Mouse (Mus musculus) left cerebral cortex, postnatal 36 days (tissue): ENCODE data around the gene Cttn. TPM values are rescaled to one million over a fixed set of nuclear protein-coding genes. Genes with fewer than 3 reads are reported as not detected.

Experiments
- DNase-seq, 2 experiments: peaks; one replicate each; pipeline ENCODE4 v3.0.0; 2021 to 2022; ENCODE audit warnings: low spot score in 2 of 2, mixed read lengths in 1 of 2
- intact Hi-C: fragments of 180-260 bp; cut with DNase I; formaldehyde crosslinking; loops from one replicate; pipeline ENCODE4 v1.15.1; 2025
- total RNA-seq, 2 experiments: library from RNA; stranded (reverse); gene quantifications; 2 replicates each; pipeline ENCODE4 v1.2.3; 2021

Gene Cttn
- total RNA-seq, 2 experiments from 2014 or later: 111 to 112 TPM

- intact Hi-C loops: no loop called here
- DNase-seq: no peak
Observed at GRCm38 (mm10) chr7:144409682-144410081, 61.1 kb downstream of the Cttn start.

GRCm38 (mm10) chr7:144408464-144409000 is 62.3 kb downstream of the Cttn start:
- intact Hi-C loops: no loop called here
- no peak for DNase-seq

DNA sequence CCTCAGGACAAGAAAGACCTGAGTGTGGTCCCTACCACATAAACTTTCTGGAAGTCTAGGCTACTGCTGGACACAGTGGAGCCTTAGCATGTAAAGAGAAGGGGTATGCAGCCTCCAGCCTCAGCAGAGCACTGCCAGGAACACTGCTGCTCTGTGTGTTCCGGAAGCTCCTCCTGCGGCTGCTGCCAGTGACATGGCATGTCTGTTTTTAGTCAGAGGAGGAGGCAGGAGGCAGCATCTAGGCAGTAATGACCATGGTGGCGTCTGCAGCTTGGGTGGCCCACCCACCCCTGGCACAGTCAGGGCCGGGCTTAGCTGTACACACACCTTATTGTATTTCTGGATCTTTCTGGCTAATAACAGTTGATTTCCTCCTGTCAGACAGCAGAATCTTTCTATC is 63.1 kb downstream of the Cttn start:
- intact Hi-C loops: no loop called here

GRCm38 (mm10) chr7:144402492-144402891 is 68.3 kb downstream of the Cttn start:
- intact Hi-C loops: no loop called here
- DNase-seq: no peak

More for the DNA sequence above, 63.1 kb downstream of the Cttn start:
- peak; percentile 54 to 68 for DNase-seq

- no peak for DNase-seq
- intact Hi-C loops: no loop called here
Observed at GRCm38 (mm10) chr7:144391727-144392126, 79.1 kb downstream of the Cttn start.

DNA sequence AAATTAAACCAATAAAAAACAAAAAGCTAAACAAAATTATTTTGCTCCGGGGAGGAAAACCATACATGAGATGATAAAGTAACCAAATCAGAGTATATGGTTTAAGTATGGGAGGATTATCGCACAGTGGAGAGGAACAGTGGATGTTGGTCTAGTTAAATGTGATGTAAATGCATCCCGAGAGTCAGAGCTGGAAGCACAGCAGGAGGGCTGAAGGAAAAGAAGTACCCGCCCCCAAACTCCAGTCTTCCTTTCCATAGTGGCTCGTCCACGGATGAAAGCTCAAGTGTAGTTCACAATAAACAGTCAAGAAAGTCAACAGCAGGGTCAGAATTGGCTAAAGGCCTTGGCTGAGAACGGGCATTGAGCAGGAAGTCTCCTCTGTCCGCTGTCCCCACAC is 80.1 kb downstream of the Cttn start:
- no peak for DNase-seq
- intact Hi-C loops: no loop called here

DNA sequence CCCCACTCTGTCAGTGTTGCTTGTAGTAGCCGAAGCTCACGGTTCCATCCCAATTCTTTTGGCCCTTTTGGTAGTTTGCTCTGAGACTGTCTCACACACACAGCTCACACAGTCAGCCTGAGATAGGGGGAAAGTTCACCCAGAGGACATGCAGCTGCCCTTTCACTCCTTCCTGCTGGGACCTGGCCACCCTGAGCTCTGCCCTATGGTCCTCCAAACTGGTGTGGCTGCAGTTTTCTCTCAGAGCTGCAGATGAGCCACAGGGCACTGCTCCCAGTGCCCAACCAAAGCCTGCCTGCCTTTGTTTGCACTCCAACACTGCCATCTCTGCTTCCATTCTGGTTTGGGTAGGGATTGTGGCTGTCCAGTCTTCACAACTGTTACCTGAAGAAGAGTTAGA is 81.1 kb downstream of the Cttn start:
- intact Hi-C loops: no loop called here

GRCm38 (mm10) chr7:144387537-144387936 is 83.3 kb downstream of the Cttn start:
- no peak for DNase-seq
- intact Hi-C loops: no loop called here

More for the DNA sequence above, 81.1 kb downstream of the Cttn start:
- no peak for DNase-seq

Other genes with a start within 250 kb of the Cttn start
- gene Ppfia1, start 82.7 kb upstream of the Cttn start, total RNA-seq: 10 to 100 TPM; 26.0 to 38.4 TPM
- gene Fadd, start 111.5 kb upstream of the Cttn start, total RNA-seq: 1 to 10 TPM; 2.3 to 2.6 TPM